Mouse (Mus musculus) liver, embryonic 16.5 days (tissue): ENCODE measurements at regions not wholly inside any gene's neighbourhood (a gene's known extent, or its start where the extent isn't known, plus 50 kb on each side); places are given as distances from the start of the nearest gene placed in this dataset.

Experiments used
- ATAC-seq: fragments of 200-750 bp; cut with Nextera tagmentation; 2 replicates; pipeline ENCODE4 v1.8.0; 2017; ENCODE audit warnings: low read depth, mild to moderate bottlenecking, moderate number of reproducible peaks, moderate library complexity
- H3K27ac ChIP-seq: fragments of 300-500 bp; sonication (generic); 2 replicates; pipeline ENCODE4 v1.5.1; 2014; ENCODE audit warnings: mild to moderate bottlenecking, low read length
- H3K27me3 ChIP-seq: fragments of 300-500 bp; sonication (generic); 2 replicates; pipeline ENCODE4 v1.6.1; 2014; ENCODE audit warnings: low read depth, low read length, mixed read lengths; ENCODE audit not compliant: control insufficient read depth, insufficient read depth
- H3K36me3 ChIP-seq: fragments of 300-500 bp; sonication (generic); 2 replicates; pipeline ENCODE4 v1.6.1; 2014; ENCODE audit warnings: mild to moderate bottlenecking; ENCODE audit not compliant: control insufficient read depth, insufficient read depth
- H3K4me1 ChIP-seq: fragments of 300-500 bp; sonication (generic); 2 replicates; pipeline ENCODE4 v1.6.1; 2014; ENCODE audit warnings: low read depth, low read length, mixed read lengths; ENCODE audit not compliant: control insufficient read depth
- H3K4me2 ChIP-seq: fragments of 300-500 bp; sonication (generic); 2 replicates; pipeline ENCODE4 v1.6.1; 2014; ENCODE audit warnings: low read depth, low read length, mixed read lengths
- H3K4me3 ChIP-seq: fragments of 300-500 bp; sonication (generic); 2 replicates; pipeline ENCODE4 v1.5.1; 2014; ENCODE audit warnings: low read depth, mild to moderate bottlenecking, low read length
- H3K9ac ChIP-seq: fragments of 300-500 bp; sonication (generic); 2 replicates; pipeline ENCODE4 v1.6.1; 2014; ENCODE audit warnings: low read depth, low read length
- H3K9me3 ChIP-seq: fragments of 300-500 bp; sonication (generic); replicated peaks from 2 replicates; pipeline ENCODE4 v1.6.1; 2016; ENCODE audit warnings: low read length; ENCODE audit not compliant: control insufficient read depth
- WGBS: fragments of 180-500 bp; shearing (Covaris S2); extraction: QIAGEN DNeasy Blood & Tissue Kit; methylation state at CpG from one replicate; pipeline ENCODE4 v1.1.7; 2014; ENCODE audit not compliant: insufficient replicate concordance; 5-methylcytosine and 5-hydroxymethylcytosine counted together

DNA sequence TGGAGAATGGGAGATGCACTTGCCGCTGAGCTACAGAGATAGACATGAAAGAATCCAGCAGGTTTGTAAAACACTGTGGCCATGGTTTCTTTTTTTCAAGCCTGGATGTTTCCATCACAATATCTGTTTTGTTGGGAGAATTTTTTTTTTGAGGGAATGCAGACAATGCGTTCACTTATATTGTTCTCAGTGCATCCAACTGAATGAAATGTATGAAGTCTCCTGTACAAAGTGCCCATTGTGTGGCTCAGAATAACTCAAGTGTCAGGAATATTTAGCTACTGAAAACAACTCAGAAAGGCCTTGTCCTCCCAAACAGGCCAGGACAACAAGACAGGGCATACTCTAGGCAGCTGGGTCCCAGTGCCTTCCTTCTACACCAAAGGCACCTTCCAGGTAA is 120.3 kb upstream of the Ado start:
- Histone ChIP-seq H3K4me1 (no peaks in the 10 kb centered on the region), H3K4me3 (no peak overlapping the region), H3K4me2 (no peak overlapping the region), H3K27me3 (no peaks in the 10 kb centered on the region), H3K27ac (no peak overlapping the region), H3K9ac (no peak overlapping the region), H3K9me3 (no peaks in the 10 kb centered on the region), H3K36me3 (no peaks in the 10 kb centered on the region)
- WGBS, result 68% methylated on average over 2 of the region's 2 CpGs
- ATAC-seq, result no peak

DNA sequence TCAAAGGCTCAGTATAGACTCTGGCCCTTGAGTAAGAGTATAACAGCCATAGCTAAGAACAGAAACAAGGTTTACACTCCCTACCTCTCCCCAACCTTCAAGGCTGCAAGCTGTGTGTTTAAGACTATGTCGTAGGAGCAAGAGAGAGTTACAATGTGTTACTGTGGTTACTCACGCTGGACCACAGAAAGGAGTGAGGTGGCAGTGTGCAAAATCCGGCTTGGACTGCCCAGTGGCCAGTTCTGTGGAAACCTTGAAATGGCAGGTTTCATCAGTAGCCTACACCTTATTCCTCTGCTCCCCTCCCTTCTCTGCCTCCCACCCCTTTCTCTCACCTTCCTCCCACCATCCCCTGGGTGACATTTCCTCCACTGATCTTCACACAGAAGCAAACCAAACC is 114.3 kb upstream of the Ado start:
- Histone ChIP-seq H3K4me3 (no peak overlapping the region), H3K27me3 (no peaks in the 10 kb centered on the region), H3K4me2 (no peak overlapping the region), H3K4me1 (no peaks in the 10 kb centered on the region), H3K27ac (no peak overlapping the region), H3K9me3 (no peaks in the 10 kb centered on the region), H3K36me3 (no peaks in the 10 kb centered on the region), H3K9ac (no peak overlapping the region)
- WGBS, result 47% methylated on average over 3 of the region's 3 CpGs
- no peak for ATAC-seq

- no peak overlapping the region for H3K4me2 ChIP-seq
- H3K4me1 ChIP-seq, result no peaks in the 10 kb centered on the region
- no peak overlapping the region for H3K27ac ChIP-seq
- H3K27me3 ChIP-seq, result no peaks in the 10 kb centered on the region
- H3K36me3 ChIP-seq, result no peaks in the 10 kb centered on the region
- WGBS, result 45% methylated on average over 4 of the region's 4 CpGs
- no peaks in the 10 kb centered on the region for H3K9me3 ChIP-seq
- no peak for ATAC-seq
- no peak overlapping the region for H3K4me3 ChIP-seq
- no peak overlapping the region for H3K9ac ChIP-seq
These were observed 112.9 kb upstream of the Ado start for GRCm38 (mm10) chr10:67661666-67662065.

- 41% methylated on average over 4 of the region's 4 CpGs for WGBS
- no peaks in the 10 kb centered on the region for H3K36me3 ChIP-seq
- H3K9ac ChIP-seq, result no peak overlapping the region
- no peaks in the 10 kb centered on the region for H3K9me3 ChIP-seq
- H3K4me2 ChIP-seq, result no peak overlapping the region
- ATAC-seq, result no peak
- H3K4me3 ChIP-seq, result no peak overlapping the region
- H3K4me1 ChIP-seq, result no peaks in the 10 kb centered on the region
- H3K27ac ChIP-seq, result no peak overlapping the region
- H3K27me3 ChIP-seq, result no peaks in the 10 kb centered on the region
These were observed 109.3 kb upstream of the Ado start for GRCm38 (mm10) chr10:67658005-67658545.

DNA sequence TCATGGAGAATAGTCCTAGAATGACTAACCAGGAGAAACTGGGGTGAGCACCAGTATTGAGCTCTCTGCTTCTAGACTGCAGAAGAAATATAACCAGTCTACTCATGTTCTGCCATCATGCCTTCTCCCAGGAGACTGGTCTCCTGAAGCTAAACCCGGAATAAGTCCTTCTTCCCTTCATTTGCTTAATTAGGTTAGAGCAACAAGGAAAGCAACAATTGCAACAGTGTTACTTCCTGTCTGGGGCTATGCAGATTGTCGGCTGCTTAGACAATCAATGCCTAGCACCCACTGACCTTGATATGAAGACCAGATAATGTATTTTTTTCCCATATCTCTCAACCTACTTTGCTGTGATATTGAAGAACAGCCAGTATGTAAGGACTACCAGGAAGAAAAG is 108.5 kb upstream of the Ado start:
- Histone ChIP-seq H3K36me3 (no peaks in the 10 kb centered on the region), H3K9me3 (no peaks in the 10 kb centered on the region), H3K27ac (no peak overlapping the region), H3K9ac (no peak overlapping the region), H3K4me1 (no peaks in the 10 kb centered on the region), H3K4me2 (no peak overlapping the region), H3K4me3 (no peak overlapping the region), H3K27me3 (no peaks in the 10 kb centered on the region)
- no peak for ATAC-seq
- WGBS, result 37% methylated on average over 2 of the region's 2 CpGs

- no peak for ATAC-seq
- Histone ChIP-seq H3K9ac (no peak overlapping the region), H3K27ac (no peak overlapping the region), H3K9me3 (no peaks in the 10 kb centered on the region), H3K27me3 (no peaks in the 10 kb centered on the region), H3K36me3 (no peaks in the 10 kb centered on the region), H3K4me2 (no peak overlapping the region), H3K4me1 (no peaks in the 10 kb centered on the region), H3K4me3 (no peak overlapping the region)
- WGBS, result 72% methylated on average over 10 of the region's 10 CpGs
These were observed 105.8 kb upstream of the Ado start for GRCm38 (mm10) chr10:67654518-67654917.

DNA sequence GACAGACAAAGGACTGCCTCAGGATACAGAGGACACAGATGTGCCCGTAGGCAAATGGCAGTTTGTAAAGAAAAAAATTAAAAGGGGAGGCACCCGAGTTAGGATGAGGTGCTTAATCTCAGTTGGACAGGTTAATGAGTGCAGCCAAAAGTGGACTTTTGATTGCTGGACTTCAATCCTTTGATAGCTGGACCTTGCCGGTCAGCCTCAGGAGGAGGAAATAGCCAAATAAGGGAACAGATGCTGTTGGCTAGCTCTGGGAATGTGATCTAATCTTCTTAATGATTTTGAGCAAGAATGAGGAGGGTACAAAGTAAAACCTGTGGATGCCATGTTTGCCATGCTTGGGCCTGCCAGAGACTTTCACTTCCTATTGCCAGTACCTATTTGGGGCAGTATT is 103.5 kb upstream of the Ado start:
- WGBS, result 50% methylated on average over 3 of the region's 3 CpGs
- Histone ChIP-seq H3K4me2 (no peak overlapping the region), H3K9me3 (no peaks in the 10 kb centered on the region)

DNA sequence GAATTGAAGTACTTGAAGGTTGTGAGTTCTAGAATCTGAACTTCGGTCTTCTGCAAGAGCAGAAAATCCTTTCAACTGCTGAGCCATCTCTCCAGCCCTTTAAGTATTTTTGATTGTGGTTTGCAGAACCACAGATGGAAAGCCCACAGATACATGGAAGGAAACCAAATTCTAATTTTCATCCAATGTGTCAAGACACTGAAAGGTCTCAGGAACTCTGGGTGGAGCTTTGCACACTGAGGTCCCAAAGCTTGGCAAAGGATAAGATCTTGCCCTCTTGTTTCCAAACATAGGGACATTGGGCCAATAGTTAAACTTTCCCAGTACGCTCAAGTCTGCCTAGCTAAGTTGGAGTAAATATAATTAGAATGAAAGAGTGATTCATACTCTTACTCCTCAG is 102.6 kb upstream of the Ado start:
- Histone ChIP-seq H3K27ac (no peak overlapping the region), H3K27me3 (no peaks in the 10 kb centered on the region), H3K9me3 (no peaks in the 10 kb centered on the region), H3K9ac (no peak overlapping the region), H3K36me3 (no peaks in the 10 kb centered on the region), H3K4me2 (no peak overlapping the region), H3K4me3 (no peak overlapping the region), H3K4me1 (peaks cover 6% of the 10 kb centered on the region; the same call in 1 of the 2 replicates)
- 53% methylated on average over 2 of the region's 2 CpGs for WGBS
- ATAC-seq, result no peak

More for the DNA sequence above, 103.5 kb upstream of the Ado start:
- Histone ChIP-seq H3K9ac (no peak overlapping the region), H3K27me3 (no peaks in the 10 kb centered on the region), H3K4me1 (peaks cover 4% of the 10 kb centered on the region; the same call in 1 of the 2 replicates), H3K4me3 (no peak overlapping the region), H3K27ac (no peak overlapping the region), H3K36me3 (no peaks in the 10 kb centered on the region)
- ATAC-seq, result no peak

GRCm38 (mm10) chr10:67647777-67648727 is 99.3 kb upstream of the Ado start:
- Histone ChIP-seq H3K27ac (no peak overlapping the region), H3K36me3 (no peaks in the 10 kb centered on the region), H3K9ac (no peak overlapping the region), H3K4me3 (no peak overlapping the region), H3K4me2 (peak overlapping the region; percentile 52), H3K4me1 (peaks cover 6% of the 10 kb centered on the region; the same call in 1 of the 2 replicates), H3K9me3 (no peaks in the 10 kb centered on the region), H3K27me3 (no peaks in the 10 kb centered on the region)
- WGBS, result 13% methylated on average over 20 of the region's 20 CpGs
- ATAC-seq, result no peak
